ENCODE assay signal across 14 mouse cellular contexts in genomic region chr9:114851419-114852190, GRCm38 (mm10). TPM values are rescaled to one million over a fixed set of nuclear protein-coding genes. Genes with fewer than 3 reads are reported as not detected.
DNase-seq lines count a peak whose midpoint lies in the region; ATAC-seq and TF ChIP-seq lines count a peak whose summit lies in the region.
"Had no signal": no experiment of that assay in that cellular context is flagged by ENCODE, and none has a peak within 500 bp of the region (broad histone marks: within the 10 kb centered on the region; RNA-seq: fewer than 3 reads in every experiment).

No protein-coding gene starts in this region.

- peak; percentile 48; the same call in 1 of the 2 replicates for ATAC-seq in intestine, embryonic 15.5 days
- peak; percentile 64; the same call in 1 of the 2 replicates for ATAC-seq in stomach, embryonic 15.5 days (ENCODE audit: insufficient read depth, low FRiP score, low read depth)

- no peak overlapping the region for H3K9ac ChIP-seq in intestine, embryonic 15.5 days
- H3K9ac ChIP-seq in stomach, embryonic 15.5 days: no peak overlapping the region
- H3K9ac ChIP-seq: hindbrain, embryonic 15.5 days had no signal

- no peak for TF ChIP-seq POLR2A in lung, adult 2 months (IDR thresholded peaks at IDR 0.05; ENCODE audit: borderline replicate concordance, extremely low read depth, low read depth, low read length)

- 28% methylated on average over 8 of the region's 8 CpGs for WGBS in intestine, embryonic 15.5 days
- WGBS in lung, adult 2 months: 26% methylated on average over 8 of the region's 8 CpGs
- WGBS in stomach, embryonic 15.5 days: 44% methylated on average over 8 of the region's 8 CpGs

- no peaks in the 10 kb centered on the region for H3K36me3 ChIP-seq in intestine, embryonic 15.5 days
- H3K36me3 ChIP-seq in stomach, embryonic 15.5 days: no peaks in the 10 kb centered on the region
- H3K36me3 ChIP-seq: hindbrain, embryonic 15.5 days had no signal

- 0 out of 2 replicates have a peak, but pooled peaks cover 2% of the 10 kb centered on the region for H3K4me1 ChIP-seq in intestine, embryonic 15.5 days (replicated peaks)
- H3K4me1 ChIP-seq in lung, adult 2 months (ENCODE audit: control insufficient read depth, insufficient read depth, low read length): peaks cover 7% of the 10 kb centered on the region; the same call in 1 of the 2 replicates
- H3K4me1 ChIP-seq in stomach, embryonic 15.5 days: 0 out of 2 replicates have a peak, but pooled peaks cover 9% of the 10 kb centered on the region

- H3K9me3 ChIP-seq in intestine, embryonic 15.5 days: no peaks in the 10 kb centered on the region
- H3K9me3 ChIP-seq in stomach, embryonic 15.5 days: no peaks in the 10 kb centered on the region
- H3K9me3 ChIP-seq: hindbrain, embryonic 15.5 days had no signal

- peak; percentile 36 for DNase-seq in kidney, adult 9 months
- no peak for DNase-seq in kidney, postnatal 4 days
- DNase-seq in lung, adult 2 months: peak; percentile 51
- DNase-seq in gastrocnemius, adult 2 months: no peak
- no peak for DNase-seq in testis, postnatal 10 days (ENCODE audit: low spot score)
- DNase-seq: cerebellum, adult 8-10 months; embryo, embryonic 11 days; left cerebral cortex, postnatal 4 days; right cerebral cortex, postnatal 25 days; thymus, postnatal 25 days had no signal

- no peak overlapping the region for H3K27ac ChIP-seq in intestine, embryonic 15.5 days
- H3K27ac ChIP-seq in stomach, embryonic 15.5 days: no peak overlapping the region; the same call in 1 of the 2 replicates
- H3K27ac ChIP-seq in gastrocnemius, adult 2 months: no peak overlapping the region
- H3K27ac ChIP-seq: hindbrain, embryonic 15.5 days; macrophage had no signal

- no peak overlapping the region for H3K4me3 ChIP-seq in intestine, embryonic 15.5 days (replicated peaks)
- H3K4me3 ChIP-seq in lung, adult 2 months (replicated peaks; ENCODE audit: extremely low read depth, low read depth, low read length): no peak overlapping the region
- no peak overlapping the region for H3K4me3 ChIP-seq in stomach, embryonic 15.5 days (replicated peaks)
- no peak overlapping the region for H3K4me3 ChIP-seq in gastrocnemius, adult 2 months
- H3K4me3 ChIP-seq: hindbrain, embryonic 15.5 days had no signal

- TF ChIP-seq CTCF in lung, adult 2 months (IDR thresholded peaks at IDR 0.05; ENCODE audit: insufficient read depth, low read length): no peak
- TF ChIP-seq CTCF in gastrocnemius, adult 2 months (IDR thresholded peaks at IDR 0.05): no peak

- intact Hi-C loops in gastrocnemius, adult 2 months (cut with DNase I): no loop called here

- no peak overlapping the region for H3K4me2 ChIP-seq in intestine, embryonic 15.5 days (replicated peaks)
- no peak overlapping the region for H3K4me2 ChIP-seq in stomach, embryonic 15.5 days
- H3K4me2 ChIP-seq: hindbrain, embryonic 15.5 days had no signal

- no peaks in the 10 kb centered on the region for H3K27me3 ChIP-seq in intestine, embryonic 15.5 days (replicated peaks)
- no peaks in the 10 kb centered on the region for H3K27me3 ChIP-seq in stomach, embryonic 15.5 days (replicated peaks)
- H3K27me3 ChIP-seq: hindbrain, embryonic 15.5 days had no signal

RNA-seq across cellular contexts. Expression of gene Cmtm8, which starts 7.6 kb away (rescaled TPM):
- 56.6 and 63.0 TPM in 2 replicates for polyA plus RNA-seq in intestine, embryonic 15.5 days (2015; fragmentation: Nextera tagmentation; extraction: Ambion mirVana)
- 151 and 179 TPM in 2 replicates for polyA plus RNA-seq in lung, adult 2 months (2012; rRNA removed)
- polyA plus RNA-seq in stomach, embryonic 15.5 days (2015; fragmentation: Nextera tagmentation; extraction: Ambion mirVana): 63.7 and 66.1 TPM in 2 replicates
- total RNA-seq in gastrocnemius, adult 2 months (2021): 1 to 10 TPM; 2.0 to 2.1 TPM

Comparison
In these comparisons a context has a peak if more than half of its experiments do, and no peak if none do; other contexts are left out.
1. DNase-seq: peak in kidney, adult 9 months (single experiment) and lung, adult 2 months (single experiment); none in kidney, postnatal 4 days (0 of 2), gastrocnemius, adult 2 months (single experiment) and testis, postnatal 10 days (single experiment).